Mouse (Mus musculus): Measurements from ENCODE around the gene Zfp462. TPM values are rescaled to one million over a fixed set of nuclear protein-coding genes. Genes with fewer than 3 reads are reported as not detected.

Gene Zfp462
- polyA plus RNA-seq, 1 experiment from 2014 or later, result 0.09 TPM

- Histone ChIP-seq H3K36me3 (ENCODE audit: control insufficient read depth, insufficient read depth) (no peaks in the 10 kb centered on the region), H3K4me3 (ENCODE audit: low read depth, low read length) (no peak overlapping the region), H3K9me3 (replicated peaks; ENCODE audit: control insufficient read depth, low read length) (no peaks in the 10 kb centered on the region), H3K4me2 (ENCODE audit: low read depth, low read length) (no peak overlapping the region), H3K9ac (ENCODE audit: low read depth, low read length) (no peak overlapping the region), H3K4me1 (ENCODE audit: control insufficient read depth, low read depth, low read length) (no peaks in the 10 kb centered on the region), H3K27ac (ENCODE audit: low read length) (no peak overlapping the region), H3K27me3 (ENCODE audit: control insufficient read depth, insufficient read depth, low read depth, low read length) (no peaks in the 10 kb centered on the region)
- no peak for ATAC-seq (ENCODE audit: low read depth)
- 61% methylated on average over 6 of the region's 6 CpGs for WGBS (ENCODE audit: insufficient replicate concordance)
Observed at GRCm38 (mm10) chr4:55121952-55122351, 177.1 kb downstream of the Zfp462 start.

GRCm38 (mm10) chr4:55124126-55124525 lies 179.3 kb downstream of the Zfp462 start:
- Histone ChIP-seq H3K27ac (ENCODE audit: low read length) (no peak overlapping the region), H3K36me3 (ENCODE audit: control insufficient read depth, insufficient read depth) (no peaks in the 10 kb centered on the region), H3K4me1 (ENCODE audit: control insufficient read depth, low read depth, low read length) (no peaks in the 10 kb centered on the region), H3K4me2 (ENCODE audit: low read depth, low read length) (no peak overlapping the region), H3K9me3 (replicated peaks; ENCODE audit: control insufficient read depth, low read length) (no peaks in the 10 kb centered on the region), H3K9ac (ENCODE audit: low read depth, low read length) (no peak overlapping the region), H3K27me3 (ENCODE audit: control insufficient read depth, insufficient read depth, low read depth, low read length) (no peaks in the 10 kb centered on the region), H3K4me3 (ENCODE audit: low read depth, low read length) (no peak overlapping the region)
- 39% methylated on average over 3 of the region's 3 CpGs for WGBS (ENCODE audit: insufficient replicate concordance)
- no peak for ATAC-seq (ENCODE audit: low read depth)

GRCm38 (mm10) chr4:55125048-55125737 lies 180.3 kb downstream of the Zfp462 start:
- no peak for ATAC-seq (ENCODE audit: low read depth)
- H3K36me3 ChIP-seq (ENCODE audit: control insufficient read depth, insufficient read depth), result no peaks in the 10 kb centered on the region
- H3K4me3 ChIP-seq (ENCODE audit: low read depth, low read length), result no peak overlapping the region
- WGBS (ENCODE audit: insufficient replicate concordance), result 54% methylated on average over 11 of the region's 11 CpGs
- no peak overlapping the region for H3K27ac ChIP-seq (ENCODE audit: low read length)
- H3K4me2 ChIP-seq (ENCODE audit: low read depth, low read length), result no peak overlapping the region
- no peak overlapping the region for H3K9ac ChIP-seq (ENCODE audit: low read depth, low read length)
- H3K9me3 ChIP-seq (replicated peaks; ENCODE audit: control insufficient read depth, low read length), result no peaks in the 10 kb centered on the region
- no peaks in the 10 kb centered on the region for H3K27me3 ChIP-seq (ENCODE audit: control insufficient read depth, insufficient read depth, low read depth, low read length)
- H3K4me1 ChIP-seq (ENCODE audit: control insufficient read depth, low read depth, low read length), result no peaks in the 10 kb centered on the region

- Histone ChIP-seq H3K27ac (ENCODE audit: low read length) (no peak overlapping the region), H3K27me3 (ENCODE audit: control insufficient read depth, insufficient read depth, low read depth, low read length) (no peaks in the 10 kb centered on the region), H3K4me3 (ENCODE audit: low read depth, low read length) (no peak overlapping the region), H3K36me3 (ENCODE audit: control insufficient read depth, insufficient read depth) (no peaks in the 10 kb centered on the region), H3K4me2 (ENCODE audit: low read depth, low read length) (no peak overlapping the region), H3K9me3 (replicated peaks; ENCODE audit: control insufficient read depth, low read length) (no peaks in the 10 kb centered on the region), H3K4me1 (ENCODE audit: control insufficient read depth, low read depth, low read length) (no peaks in the 10 kb centered on the region), H3K9ac (ENCODE audit: low read depth, low read length) (no peak overlapping the region)
- ATAC-seq (ENCODE audit: low read depth), result no peak
- WGBS (ENCODE audit: insufficient replicate concordance), result 55% methylated on average over 4 of the region's 4 CpGs
Observed at GRCm38 (mm10) chr4:55125738-55126054, 180.8 kb downstream of the Zfp462 start.

GRCm38 (mm10) chr4:55127228-55127901 lies 182.5 kb downstream of the Zfp462 start:
- no peaks in the 10 kb centered on the region for H3K9me3 ChIP-seq (replicated peaks; ENCODE audit: control insufficient read depth, low read length)
- H3K4me1 ChIP-seq (ENCODE audit: control insufficient read depth, low read depth, low read length), result no peaks in the 10 kb centered on the region
- ATAC-seq (ENCODE audit: low read depth), result no peak
- H3K9ac ChIP-seq (ENCODE audit: low read depth, low read length), result no peak overlapping the region
- no peak overlapping the region for H3K27ac ChIP-seq (ENCODE audit: low read length)
- H3K4me2 ChIP-seq (ENCODE audit: low read depth, low read length), result no peak overlapping the region
- 55% methylated on average over 9 of the region's 9 CpGs for WGBS (ENCODE audit: insufficient replicate concordance)
- no peak overlapping the region for H3K4me3 ChIP-seq (ENCODE audit: low read depth, low read length)
- H3K36me3 ChIP-seq (ENCODE audit: control insufficient read depth, insufficient read depth), result no peaks in the 10 kb centered on the region
- no peaks in the 10 kb centered on the region for H3K27me3 ChIP-seq (ENCODE audit: control insufficient read depth, insufficient read depth, low read depth, low read length)

GRCm38 (mm10) chr4:55128088-55128835 lies 183.4 kb downstream of the Zfp462 start:
- H3K9ac ChIP-seq (ENCODE audit: low read depth, low read length), result no peak overlapping the region
- no peaks in the 10 kb centered on the region for H3K36me3 ChIP-seq (ENCODE audit: control insufficient read depth, insufficient read depth)
- H3K4me1 ChIP-seq (ENCODE audit: control insufficient read depth, low read depth, low read length), result no peaks in the 10 kb centered on the region
- WGBS (ENCODE audit: insufficient replicate concordance), result 58% methylated on average over 13 of the region's 13 CpGs
- H3K4me3 ChIP-seq (ENCODE audit: low read depth, low read length), result no peak overlapping the region
- no peaks in the 10 kb centered on the region for H3K27me3 ChIP-seq (ENCODE audit: control insufficient read depth, insufficient read depth, low read depth, low read length)
- H3K9me3 ChIP-seq (replicated peaks; ENCODE audit: control insufficient read depth, low read length), result no peaks in the 10 kb centered on the region
- no peak overlapping the region for H3K4me2 ChIP-seq (ENCODE audit: low read depth, low read length)
- no peak for ATAC-seq (ENCODE audit: low read depth)
- H3K27ac ChIP-seq (ENCODE audit: low read length), result no peak overlapping the region

Measured in liver, embryonic 16.5 days (tissue).